ENCODE assay signal across 8 mouse cellular contexts in genomic region chr13:43479767-43480571, GRCm38 (mm10). TPM values are rescaled to one million over a fixed set of nuclear protein-coding genes. Genes with fewer than 3 reads are reported as not detected.
DNase-seq lines count a peak whose midpoint lies in the region; ATAC-seq and TF ChIP-seq lines count a peak whose summit lies in the region.

No protein-coding gene starts in this region.

- H3K4me1 ChIP-seq in lung, embryonic 14.5 days (ENCODE audit: insufficient read depth): peaks cover 8% of the 10 kb centered on the region

- under 1% methylated on average over 36 of the region's 36 CpGs for WGBS in lung, embryonic 14.5 days

- peak overlapping the region; percentile 99 for H3K9ac ChIP-seq in lung, embryonic 14.5 days

- H3K4me2 ChIP-seq in lung, embryonic 14.5 days: peak overlapping the region; percentile 92

- peak; percentile 12; the same call in 1 of the 2 replicates for ATAC-seq in lung, embryonic 14.5 days (ENCODE audit: insufficient read depth)

- no peaks in the 10 kb centered on the region for H3K36me3 ChIP-seq in lung, embryonic 14.5 days (ENCODE audit: insufficient read depth)

- DNase-seq in right cerebral cortex, adult 18-20 months: peak; percentile 26
- DNase-seq in right cerebral cortex, postnatal 36 days (ENCODE audit: low spot score in 2 of 2): no peak
- DNase-seq in cerebellum, postnatal 25 days: peak; percentile 66 to 68
- peak; percentile 23 for DNase-seq in gastrocnemius, postnatal 25 days
- peak; percentile 25 for DNase-seq in kidney, adult 11 months
- peak; percentile 48 for DNase-seq in lung, embryonic 14.5 days
- DNase-seq in ovary, postnatal 36 days (ENCODE audit: low spot score): peak; percentile 47
- DNase-seq in thymus, postnatal 4 days: peak; percentile 64

- H3K4me3 ChIP-seq in lung, embryonic 14.5 days (ENCODE audit: low read depth, low read length): peak overlapping the region; percentile 91

- no peak for TF ChIP-seq CTCF in lung, embryonic 14.5 days (IDR thresholded peaks at IDR 0.05; ENCODE audit: low read depth)

- no peaks in the 10 kb centered on the region for H3K27me3 ChIP-seq in lung, embryonic 14.5 days (ENCODE audit: insufficient read depth, low read length)

- H3K27ac ChIP-seq in lung, embryonic 14.5 days (ENCODE audit: low read depth): peak overlapping the region; percentile 82

- H3K9me3 ChIP-seq in lung, embryonic 14.5 days (ENCODE audit: low read depth, low read length): no peaks in the 10 kb centered on the region

RNA-seq across cellular contexts. Expression of gene Ranbp9, which starts 1.1 kb away (rescaled TPM):
- 10 to 100 TPM; 34.0 to 38.1 TPM for total RNA-seq in gastrocnemius, postnatal 25 days (2021)
- 11.9 and 14.5 TPM in 2 replicates for polyA plus RNA-seq in lung, embryonic 14.5 days (2014; fragmentation: Nextera tagmentation; extraction: Ambion mirVana)

Comparison
In these comparisons a context has a peak if more than half of its experiments do, and no peak if none do; other contexts are left out.
1. DNase-seq: peak in right cerebral cortex, adult 18-20 months (single experiment), cerebellum, postnatal 25 days (2 of 2), gastrocnemius, postnatal 25 days (single experiment), kidney, adult 11 months (single experiment), lung, embryonic 14.5 days (single experiment), ovary, postnatal 36 days (single experiment) and thymus, postnatal 4 days (single experiment); none in right cerebral cortex, postnatal 36 days (0 of 2).